Mouse (Mus musculus) lung, postnatal 0 days (tissue): ENCODE data around the gene Sdhaf2. TPM values are rescaled to one million over a fixed set of nuclear protein-coding genes. Genes with fewer than 3 reads are reported as not detected.

Source experiments
- ATAC-seq: fragments of 200-750 bp; cut with Nextera tagmentation; 2 replicates; pipeline ENCODE4 v1.8.0; 2017; ENCODE audit warnings: moderate library complexity
- DNase-seq: peaks from one replicate; pipeline ENCODE4 v3.0.0-alpha.2; 2016; ENCODE audit warnings: low spot score
- H3K27ac ChIP-seq: fragments of 300-500 bp; sonication (generic); 2 replicates; pipeline ENCODE4 v1.5.1; 2014; ENCODE audit warnings: antibody characterized with exemption, mild to moderate bottlenecking, low read length, mixed read lengths
- H3K27me3 ChIP-seq: fragments of 300-500 bp; sonication (generic); replicated peaks from 2 replicates; pipeline ENCODE4 v1.6.1; 2014; ENCODE audit warnings: low read length, mixed read lengths; ENCODE audit not compliant: insufficient read depth
- H3K36me3 ChIP-seq: fragments of 300-500 bp; sonication (generic); 2 replicates; pipeline ENCODE4 v1.6.1; 2014; ENCODE audit warnings: low read length, mixed read lengths; ENCODE audit not compliant: insufficient read depth
- H3K4me1 ChIP-seq: fragments of 300-500 bp; sonication (generic); 2 replicates; pipeline ENCODE4 v1.6.1; 2014; ENCODE audit warnings: antibody characterized with exemption, low read depth, low read length, mixed read lengths; ENCODE audit not compliant: insufficient read depth
- H3K4me2 ChIP-seq: fragments of 300-500 bp; sonication (generic); replicated peaks from 2 replicates; pipeline ENCODE4 v1.6.1; 2014; ENCODE audit warnings: low read depth, mild to moderate bottlenecking, low read length, moderate library complexity, mixed read lengths
- H3K4me3 ChIP-seq: fragments of 300-500 bp; sonication (generic); 2 replicates; pipeline ENCODE4 v1.5.1; 2014; ENCODE audit warnings: low read depth, low read length
- H3K9ac ChIP-seq: fragments of 300-500 bp; sonication (generic); replicated peaks from 2 replicates; pipeline ENCODE4 v1.6.1; 2014; ENCODE audit warnings: low read depth, mild to moderate bottlenecking
- H3K9me3 ChIP-seq: fragments of 300-500 bp; sonication (generic); 2 replicates; pipeline ENCODE4 v1.6.1; 2016; ENCODE audit warnings: low read length, mixed read lengths
- CTCF ChIP-seq: IDR thresholded peaks from 2 replicates; pipeline ENCODE4 v1.5.1; 2016; ENCODE audit warnings: antibody characterized with exemption, mild to moderate bottlenecking
- EP300 ChIP-seq: IDR thresholded peaks from 2 replicates; pipeline ENCODE4 v1.6.1; 2016; ENCODE audit warnings: antibody characterized with exemption, mild to moderate bottlenecking, control low read depth
- WGBS: fragments of 180-500 bp; shearing (Covaris S2); extraction: QIAGEN DNeasy Blood & Tissue Kit; methylation state at CpG from one replicate; pipeline ENCODE4 v1.1.7; 2014; 5-methylcytosine and 5-hydroxymethylcytosine counted together
- polyA plus RNA-seq: library from polyadenylated mRNA; unstranded; fragments of >200 nt; fragmentation: Nextera tagmentation; extraction: Ambion mirVana; gene quantifications from 2 replicates; pipeline ENCODE4 v1.2.1, GENCODE M21; 2015

The Sdhaf2 gene
- polyA plus RNA-seq, 1 experiment from 2014 or later = 49.8 TPM

DNA sequence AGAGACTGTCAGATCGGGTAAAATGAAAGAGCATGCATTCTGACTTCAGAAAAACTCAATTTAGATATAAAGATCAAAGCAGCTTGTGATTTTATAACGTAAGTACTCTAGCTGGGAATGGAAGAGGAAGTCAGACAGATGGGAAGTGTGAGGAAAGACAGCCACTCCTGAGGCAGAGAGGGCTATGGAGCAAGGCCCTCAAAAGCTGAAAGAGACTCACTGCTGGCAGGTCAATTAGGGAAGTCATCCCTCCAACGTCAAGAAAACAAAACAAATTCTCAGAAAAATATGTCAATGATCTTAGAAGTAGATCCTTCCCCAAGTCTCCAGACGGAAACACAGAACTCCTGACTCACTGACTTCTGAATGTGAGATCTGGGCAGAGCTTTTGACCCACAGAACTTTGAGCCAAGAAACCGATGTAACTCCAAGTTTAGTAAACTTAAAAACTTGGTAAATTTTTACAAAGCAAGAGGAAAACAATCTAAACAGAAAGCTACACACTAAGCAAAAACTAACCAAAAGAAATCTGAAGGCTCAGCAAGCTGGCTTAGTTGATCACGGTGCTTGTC lies 15.1 kb downstream of the Sdhaf2 start:
- Histone ChIP-seq H3K4me1 (no peaks in the 10 kb centered on the region), H3K9me3 (no peaks in the 10 kb centered on the region), H3K36me3 (peaks cover 7% of the 10 kb centered on the region; the same call in 1 of the 2 replicates), H3K4me3 (no peak overlapping the region), H3K27me3 (no peaks in the 10 kb centered on the region), H3K9ac (no peak overlapping the region), H3K27ac (peak overlapping the region; percentile 38), H3K4me2 (no peak overlapping the region)
- DNase-seq (peak; percentile 66), ATAC-seq (peak; percentile 57)
- WGBS = 44% methylated on average over 6 of the region's 6 CpGs
- no peak for TF ChIP-seq EP300
- TF ChIP-seq CTCF = no peak

DNA sequence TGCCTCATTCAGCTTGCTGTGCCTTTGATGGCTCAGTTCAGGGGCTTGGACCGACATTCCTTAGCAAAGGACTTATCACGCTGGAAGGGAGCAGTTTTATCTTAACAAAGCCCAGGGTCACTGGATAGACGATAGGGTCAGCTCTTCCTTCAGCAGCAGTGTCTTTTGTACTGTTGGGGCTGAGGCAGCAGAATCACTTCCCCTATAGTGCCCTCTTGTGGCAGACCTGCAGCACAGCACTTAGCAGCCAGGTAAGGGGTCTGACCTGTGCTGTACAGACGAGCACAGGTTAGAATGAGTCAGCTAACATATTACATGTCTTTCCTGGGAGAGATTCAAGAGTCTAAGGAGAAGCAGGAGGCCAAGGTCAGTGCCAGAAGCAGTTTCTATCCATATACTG lies 23.4 kb downstream of the Sdhaf2 start:
- H3K27ac ChIP-seq = no peak overlapping the region
- H3K36me3 ChIP-seq = peaks cover 10% of the 10 kb centered on the region; the same call in 1 of the 2 replicates
- no peaks in the 10 kb centered on the region for H3K27me3 ChIP-seq
- DNase-seq (peak; percentile 55), ATAC-seq (peak; percentile 62)
- H3K9ac ChIP-seq = no peak overlapping the region
- H3K4me3 ChIP-seq = no peak overlapping the region
- H3K4me1 ChIP-seq = no peaks in the 10 kb centered on the region
- WGBS = 8% methylated on average over 4 of the region's 4 CpGs
- TF ChIP-seq CTCF (peak; percentile 93), EP300 (no peak)
- no peak overlapping the region for H3K4me2 ChIP-seq
- no peaks in the 10 kb centered on the region for H3K9me3 ChIP-seq

DNA sequence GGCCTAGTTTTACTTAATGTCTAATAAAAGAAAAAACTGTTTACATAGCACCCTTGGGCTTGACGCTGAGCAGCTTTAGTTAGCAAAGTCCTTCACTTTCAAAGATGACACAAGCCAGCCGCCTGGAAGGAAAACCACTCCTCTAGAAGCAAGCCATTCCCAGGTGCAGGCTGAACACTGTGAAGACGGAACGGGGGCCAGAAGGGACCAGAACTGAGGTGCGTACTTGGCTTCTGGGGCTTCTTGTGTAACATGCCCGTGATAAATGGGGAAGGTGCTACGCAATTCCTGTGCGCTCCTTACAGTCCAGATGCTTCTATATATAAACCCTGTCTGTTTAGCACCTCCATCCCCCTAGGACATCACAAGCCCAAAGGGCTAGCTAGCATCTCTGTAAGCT lies 25.4 kb downstream of the Sdhaf2 start:
- no peaks in the 10 kb centered on the region for H3K9me3 ChIP-seq
- no peak overlapping the region for H3K27ac ChIP-seq
- no peak overlapping the region for H3K4me2 ChIP-seq
- H3K9ac ChIP-seq = no peak overlapping the region
- H3K36me3 ChIP-seq = peaks cover 10% of the 10 kb centered on the region; the same call in 1 of the 2 replicates
- WGBS = 85% methylated on average over 8 of the region's 8 CpGs
- DNase-seq = no peak
- H3K4me1 ChIP-seq = no peaks in the 10 kb centered on the region
- no peak overlapping the region for H3K4me3 ChIP-seq
- no peaks in the 10 kb centered on the region for H3K27me3 ChIP-seq
- TF ChIP-seq CTCF (no peak), EP300 (no peak)
- ATAC-seq = no peak

GRCm38 (mm10) chr19:10497512-10498160 lies 28.3 kb downstream of the Sdhaf2 start:
- Histone ChIP-seq H3K27me3 (no peaks in the 10 kb centered on the region), H3K4me2 (no peak overlapping the region), H3K36me3 (0 out of 2 replicates have a peak, but pooled peaks cover 6% of the 10 kb centered on the region), H3K4me3 (no peak overlapping the region), H3K9ac (no peak overlapping the region), H3K9me3 (no peaks in the 10 kb centered on the region), H3K4me1 (no peaks in the 10 kb centered on the region), H3K27ac (no peak overlapping the region)
- peak; percentile 53 for ATAC-seq
- TF ChIP-seq CTCF (no peak), EP300 (no peak)
- DNase-seq = peak; percentile 32
- WGBS = 39% methylated on average over 8 of the region's 8 CpGs

GRCm38 (mm10) chr19:10496976-10497375 lies 29.0 kb downstream of the Sdhaf2 start:
- Histone ChIP-seq H3K4me3 (no peak overlapping the region), H3K27ac (no peak overlapping the region), H3K4me2 (no peak overlapping the region), H3K9me3 (no peaks in the 10 kb centered on the region), H3K27me3 (no peaks in the 10 kb centered on the region), H3K4me1 (no peaks in the 10 kb centered on the region), H3K36me3 (0 out of 2 replicates have a peak, but pooled peaks cover 6% of the 10 kb centered on the region), H3K9ac (no peak overlapping the region)
- WGBS = 71% methylated on average over 2 of the region's 2 CpGs
- DNase-seq (no peak), ATAC-seq (no peak)
- TF ChIP-seq EP300 (no peak), CTCF (no peak)

GRCm38 (mm10) chr19:10495670-10496069 lies 30.3 kb downstream of the Sdhaf2 start:
- Histone ChIP-seq H3K27ac (no peak overlapping the region), H3K36me3 (0 out of 2 replicates have a peak, but pooled peaks cover 6% of the 10 kb centered on the region), H3K4me2 (no peak overlapping the region), H3K9me3 (no peaks in the 10 kb centered on the region), H3K4me3 (no peak overlapping the region), H3K27me3 (no peaks in the 10 kb centered on the region), H3K9ac (no peak overlapping the region), H3K4me1 (no peaks in the 10 kb centered on the region)
- no peak for TF ChIP-seq CTCF
- no peak for TF ChIP-seq EP300
- no peak for DNase-seq
- no peak for ATAC-seq
- 90% methylated on average over 1 of the region's 1 CpGs for WGBS
